Mouse (Mus musculus) adrenal gland, postnatal 25 days (tissue): ENCODE measurements around the gene Unc45a. TPM values are rescaled to one million over a fixed set of nuclear protein-coding genes. Genes with fewer than 3 reads are reported as not detected.

Experiments used
- DNase-seq: peaks from one replicate; pipeline ENCODE4 v3.0.0; 2021; ENCODE audit warnings: mixed read lengths
- total RNA-seq: library from RNA; stranded (reverse); gene quantifications from 2 replicates; pipeline ENCODE4 v1.2.3, GENCODE M21; 2021

Unc45a gene
- total RNA-seq, 1 experiment from 2014 or later, result 49.5 TPM

DNA sequence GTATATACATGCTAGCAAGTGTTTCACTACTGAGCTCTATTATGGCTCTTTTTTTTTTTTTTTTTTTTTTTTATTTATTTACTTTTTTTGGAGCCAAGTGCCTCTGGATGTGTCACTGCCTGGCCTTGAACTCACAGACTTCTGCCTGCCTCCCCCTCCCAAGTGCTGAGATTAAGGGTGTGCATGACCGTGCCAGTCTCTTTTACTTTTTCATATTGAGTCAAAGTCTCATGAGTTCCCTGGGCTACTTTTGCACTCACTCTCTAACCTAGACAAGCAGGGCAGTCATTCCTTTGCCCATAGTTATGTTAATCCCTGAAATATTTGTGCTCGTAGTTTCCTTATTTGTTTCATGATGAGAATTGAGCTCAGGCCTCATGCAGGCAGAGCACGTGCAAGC lies 59.2 kb downstream of the Unc45a start:
- peak; percentile 28 for DNase-seq

DNA sequence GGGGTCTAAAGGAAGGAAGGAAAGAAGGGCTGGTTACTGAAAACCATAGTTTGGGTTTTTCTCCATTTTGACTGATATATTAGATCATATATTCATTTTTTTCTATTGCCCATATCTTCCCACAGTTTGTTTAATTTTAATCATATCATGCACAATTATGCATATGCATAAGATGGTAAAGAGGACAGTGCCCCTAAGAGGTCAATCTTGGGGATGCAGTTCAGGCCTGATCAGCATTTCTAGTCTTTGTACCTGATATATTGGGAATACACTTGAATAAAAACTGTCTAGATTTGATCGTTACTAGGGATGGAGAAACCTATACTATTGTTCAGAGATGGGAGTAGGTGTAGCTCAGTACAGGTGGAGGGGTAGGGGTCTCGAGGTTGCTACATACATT lies 59.8 kb downstream of the Unc45a start:
- no peak for DNase-seq

DNA sequence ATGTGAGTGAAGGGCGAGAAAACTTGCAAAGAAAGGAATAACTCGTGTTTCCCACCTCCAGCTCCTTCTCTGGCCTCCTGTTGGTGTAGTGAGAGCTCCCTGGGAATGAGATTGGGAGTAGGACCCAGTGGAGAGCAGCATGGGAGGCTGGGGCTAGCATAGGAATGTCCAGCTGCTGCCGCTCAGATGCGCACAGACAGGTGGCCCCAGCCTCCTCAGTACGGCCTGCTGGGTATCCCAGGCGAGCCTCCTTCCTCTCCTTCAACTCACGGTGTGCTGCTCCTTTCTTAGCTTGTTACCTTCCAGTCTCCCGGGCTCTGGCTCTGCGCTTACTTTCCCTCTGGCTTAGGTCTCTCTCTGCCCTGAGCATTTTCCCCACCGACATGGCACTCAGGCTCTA lies 60.8 kb downstream of the Unc45a start:
- DNase-seq, result no peak

DNA sequence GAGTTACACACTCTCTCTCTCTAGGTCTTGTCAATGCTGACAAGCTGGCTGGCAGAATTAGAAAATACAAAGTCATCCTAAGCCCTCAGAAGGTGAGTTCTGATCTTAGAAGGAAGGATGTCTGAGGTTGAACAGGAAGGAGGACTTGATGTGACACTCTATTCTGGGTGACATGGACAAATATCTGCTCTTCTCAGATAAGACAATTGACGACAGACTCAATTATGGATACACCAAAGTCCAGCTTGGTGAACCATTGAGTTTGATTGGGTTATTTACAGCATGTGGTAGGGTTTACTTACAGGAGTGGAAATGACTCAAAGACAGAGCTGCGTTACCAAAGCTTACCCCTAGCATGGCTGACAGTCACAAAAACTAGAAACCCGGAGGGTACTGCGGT lies 64.4 kb downstream of the Unc45a start:
- no peak for DNase-seq

Other genes starting within 250 kb of the Unc45a start
- gene Idh2, start 225.6 kb downstream of the Unc45a start, total RNA-seq, result 152 and 173 TPM in 2 replicates
- 68.9 and 70.0 TPM in 2 replicates for gene Sema4b, start 154.2 kb downstream of the Unc45a start, total RNA-seq
- gene Cib1, start 108.2 kb downstream of the Unc45a start, total RNA-seq, result 62.4 and 68.2 TPM in 2 replicates
- gene Gdpgp1, start 108.1 kb downstream of the Unc45a start, total RNA-seq, result 5.6 and 6.0 TPM in 2 replicates
- 0.57 and 2.1 TPM in 2 replicates for gene Ttll13, start 94.6 kb downstream of the Unc45a start, total RNA-seq
- gene Ngrn, start 79.8 kb downstream of the Unc45a start, total RNA-seq, result 50.3 and 64.1 TPM in 2 replicates
- gene Vps33b, start 71.4 kb downstream of the Unc45a start, total RNA-seq, result 23.9 and 29.9 TPM in 2 replicates
- gene Prc1, start 46.6 kb downstream of the Unc45a start, total RNA-seq, result 17.8 and 23.2 TPM in 2 replicates
- gene Rccd1, start 16.6 kb downstream of the Unc45a start, total RNA-seq, result 15.4 and 19.1 TPM in 2 replicates
- 32.8 and 37.9 TPM in 2 replicates for gene Hddc3, start 2.1 kb upstream of the Unc45a start, total RNA-seq
- gene Man2a2, start 30.4 kb upstream of the Unc45a start, total RNA-seq, result 92.6 and 109 TPM in 2 replicates
- gene Fes, start 46.9 kb upstream of the Unc45a start, total RNA-seq, result 10.0 and 12.0 TPM in 2 replicates
- gene Furin, start 64.4 kb upstream of the Unc45a start, total RNA-seq, result 157 and 167 TPM in 2 replicates
- 6.6 and 10.5 TPM in 2 replicates for gene Blm, start 194.1 kb upstream of the Unc45a start, total RNA-seq